Mouse (Mus musculus): ENCODE results near the gene H2-Eb2.
A peak's percentile ranks its signal among the peaks of the same experiment; 100 is the strongest.

Gene H2-Eb2

DNA sequence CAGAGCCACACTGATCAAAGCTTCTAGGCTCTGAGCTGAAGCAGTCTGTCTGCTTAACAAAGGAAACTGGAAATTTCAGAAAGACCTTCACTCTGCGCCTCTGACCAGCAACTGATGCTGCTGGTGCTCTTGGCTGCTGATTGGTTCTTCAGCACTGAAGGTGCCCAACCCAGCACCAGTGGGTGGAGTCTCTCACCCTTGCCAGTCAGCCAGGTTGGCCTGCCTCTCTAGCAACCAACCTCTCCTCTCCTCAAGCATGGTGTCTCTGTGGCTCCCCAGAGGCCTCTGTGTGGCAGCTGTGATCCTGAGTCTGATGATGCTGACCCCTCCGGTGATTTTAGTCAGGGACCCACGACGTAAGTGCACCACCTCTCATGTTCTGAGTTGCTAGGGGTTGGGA, at the start of gene H2-Eb2:
Gene H2-Eb2, plus strand, starts transcription at position 230 of the 400 bp plus-strand sequence.
- no peak for DNase-seq

DNA sequence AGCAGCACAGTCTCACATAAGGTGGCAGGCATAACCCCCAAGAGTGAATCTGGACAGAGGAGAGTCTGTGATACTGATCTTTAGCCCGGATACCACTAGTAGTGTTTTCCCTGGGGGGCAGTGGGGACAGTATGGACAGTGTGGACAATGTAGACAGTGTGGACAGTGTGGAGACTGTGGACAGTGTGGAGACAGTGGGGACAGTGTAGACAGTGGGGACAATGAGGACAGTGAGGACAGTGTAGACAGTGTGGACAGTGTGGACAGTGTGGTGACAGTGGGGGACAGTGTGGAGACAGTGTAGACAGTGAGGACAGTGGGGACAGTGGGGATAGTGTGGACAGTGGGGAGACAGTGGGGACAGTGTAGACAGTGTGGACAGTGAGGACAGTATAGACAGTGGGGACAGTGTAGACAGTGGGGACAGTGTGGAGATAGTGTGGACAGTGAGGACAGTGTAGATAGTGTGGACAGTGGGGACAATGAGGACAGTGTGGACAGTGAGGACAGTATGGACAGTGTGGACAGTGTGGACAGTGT, 44.9 kb upstream of the H2-Eb2 start:
- no peak for DNase-seq

DNA sequence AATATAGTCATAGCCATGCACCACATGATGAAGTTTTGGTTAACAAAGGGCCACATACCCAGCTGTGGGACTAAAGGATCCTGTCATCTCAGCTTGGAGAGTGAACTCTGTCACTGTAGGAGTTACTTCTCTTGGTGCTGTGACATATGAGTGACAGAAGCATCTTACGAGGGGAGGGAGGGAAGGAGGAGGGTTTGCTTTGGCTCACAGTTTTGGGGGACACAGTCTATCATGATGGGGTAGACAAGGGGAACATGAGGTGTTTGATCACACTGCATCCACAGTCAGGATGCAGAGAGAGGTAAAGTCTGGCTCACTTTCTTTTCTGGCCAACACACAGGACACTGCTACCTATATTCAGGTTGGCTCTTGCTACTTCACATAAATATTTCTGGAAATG, 43.6 kb upstream of the H2-Eb2 start:
- no peak for DNase-seq

DNA sequence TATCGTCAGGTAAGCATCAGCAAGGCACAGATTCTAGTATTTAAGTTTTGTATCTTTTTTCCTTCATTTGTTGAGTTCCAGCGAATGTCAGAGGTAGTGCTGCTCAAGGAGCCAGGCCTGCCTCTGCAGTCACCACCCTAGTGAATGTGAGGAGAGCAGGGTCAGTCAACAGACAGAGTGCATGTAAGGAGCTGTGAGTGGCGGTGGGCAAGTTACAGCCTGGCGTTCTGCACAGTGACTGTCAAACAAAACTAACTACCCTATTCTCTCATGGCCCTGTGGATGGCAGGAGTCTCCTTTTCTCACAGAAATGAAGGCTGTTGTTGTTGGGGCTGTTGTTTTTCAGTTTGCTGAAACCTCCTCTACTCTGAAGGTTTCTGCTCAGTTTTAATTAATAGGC, 40.1 kb upstream of the H2-Eb2 start:
- DNase-seq: no peak

DNA sequence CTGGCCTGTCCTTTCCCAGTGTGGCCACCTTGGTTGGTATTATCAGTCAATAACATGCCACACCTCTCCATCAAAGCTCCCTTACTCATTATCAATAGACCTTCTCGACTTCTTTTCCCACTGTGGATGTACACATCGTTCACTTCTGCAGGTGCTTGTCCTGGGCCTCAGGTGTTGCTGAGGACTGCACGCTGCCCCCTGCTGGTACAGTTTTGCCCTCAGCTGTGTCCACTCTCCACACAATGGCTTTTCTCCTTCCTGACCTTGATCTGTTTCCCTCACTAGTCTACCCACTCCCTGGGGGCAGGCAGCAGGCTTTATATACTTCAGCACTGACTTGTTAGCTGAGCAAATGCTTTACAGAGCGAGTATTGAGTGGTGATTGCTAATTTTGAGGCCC, 39.6 kb upstream of the H2-Eb2 start:
- no peak for DNase-seq

DNA sequence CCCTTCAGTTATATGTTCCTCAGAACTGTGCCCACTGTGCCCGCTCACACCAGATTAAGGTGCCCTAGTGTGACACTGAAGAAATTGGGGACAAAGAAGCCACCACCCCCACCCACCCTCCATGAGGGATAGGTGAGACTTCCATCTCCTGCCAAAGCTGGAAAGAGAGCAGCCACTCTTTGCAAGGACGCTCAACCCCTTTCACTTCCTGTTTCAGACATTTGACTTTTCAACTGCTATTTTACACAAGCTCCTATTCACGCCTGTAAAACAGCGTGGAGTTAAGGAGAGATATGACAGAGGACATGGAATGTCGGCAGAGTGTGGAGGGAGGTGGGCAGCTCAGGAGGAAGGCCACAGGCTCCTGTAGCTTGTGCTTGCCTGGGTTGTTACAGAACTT, 39.0 kb upstream of the H2-Eb2 start:
- DNase-seq: no peak

DNA sequence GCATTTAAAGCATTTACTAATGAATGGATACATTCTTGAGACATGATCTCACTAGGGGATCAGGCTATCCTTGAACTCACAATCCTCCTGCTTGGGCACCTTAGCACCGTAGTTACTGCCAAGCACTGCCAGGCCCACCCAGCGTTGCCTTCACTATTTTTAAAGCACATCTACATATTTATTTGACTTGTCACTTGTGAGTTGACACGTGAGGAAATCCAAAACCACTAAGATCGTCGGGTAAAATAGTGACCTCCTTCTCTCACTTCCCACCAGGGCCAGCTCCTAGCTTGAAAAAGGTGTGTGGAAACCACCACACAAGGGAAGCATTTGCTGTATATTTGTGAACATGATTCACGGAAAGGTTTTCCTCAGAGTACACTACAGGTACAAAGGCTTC, 38.5 kb upstream of the H2-Eb2 start:
- no peak for DNase-seq

DNA sequence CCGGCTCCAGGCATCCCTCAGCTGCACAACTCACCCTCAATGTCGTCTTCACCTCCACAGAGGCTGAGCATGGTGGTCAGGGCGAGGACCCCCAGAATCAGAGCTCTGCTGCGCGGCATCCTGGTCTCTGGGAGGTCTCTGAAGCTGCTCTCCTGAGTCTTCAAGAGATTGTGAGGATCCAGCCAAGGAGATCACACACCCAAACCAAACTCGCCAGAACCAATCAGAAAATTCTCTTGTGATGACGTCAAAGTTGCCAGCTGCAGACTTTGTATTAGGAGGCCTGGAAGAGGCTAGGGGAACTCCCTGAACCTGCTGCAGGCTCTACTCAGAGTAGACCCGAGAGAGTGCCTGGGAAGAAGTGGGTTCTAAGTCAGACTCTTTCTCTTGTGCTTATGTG, 37.8 kb upstream of the H2-Eb2 start, which contains the start of gene H2-Aa:
Gene H2-Aa, minus strand, starts transcription at position 176 of the 400 bp plus-strand sequence.
- DNase-seq: peak; percentile 37

DNA sequence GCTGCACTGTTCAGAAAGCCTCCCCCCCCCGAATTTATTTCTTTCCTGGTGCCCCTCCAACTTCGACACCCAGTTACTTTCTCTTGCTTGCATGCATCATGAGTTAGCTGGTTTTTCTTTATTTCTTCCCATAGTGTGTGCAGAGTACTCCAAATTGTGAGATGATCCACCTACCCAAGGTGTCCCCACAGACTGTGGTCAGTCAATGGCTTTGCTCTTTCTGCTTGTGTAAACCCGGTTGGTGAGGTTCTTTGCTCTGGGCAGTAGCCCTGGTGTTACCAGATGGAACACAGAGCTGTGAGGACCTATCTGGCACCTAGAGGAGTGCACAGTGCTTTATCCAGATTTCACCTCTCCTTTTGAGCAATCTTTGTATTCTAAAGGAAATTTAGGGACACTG, 37.3 kb upstream of the H2-Eb2 start:
- no peak for DNase-seq

DNA sequence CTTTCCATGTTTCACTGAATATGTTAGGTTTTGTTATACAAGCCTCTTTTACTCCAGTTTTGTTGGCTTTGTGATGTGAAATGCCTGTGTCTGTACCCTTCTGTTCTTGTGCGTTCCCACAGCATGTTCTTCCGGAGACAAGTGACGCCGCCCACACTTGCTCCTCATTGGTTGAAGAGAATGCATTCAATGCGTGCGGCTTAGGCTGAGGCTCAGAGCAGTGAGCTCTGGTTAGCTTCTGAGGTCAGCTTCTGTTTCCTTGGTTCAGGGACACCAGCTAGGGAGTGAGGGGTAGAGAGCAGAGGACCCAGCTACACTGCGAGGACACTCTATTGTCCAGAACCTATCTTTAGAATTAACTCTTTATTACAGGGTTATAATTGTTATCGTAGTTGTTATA, 33.9 kb upstream of the H2-Eb2 start:
- DNase-seq: peak; percentile 15

DNA sequence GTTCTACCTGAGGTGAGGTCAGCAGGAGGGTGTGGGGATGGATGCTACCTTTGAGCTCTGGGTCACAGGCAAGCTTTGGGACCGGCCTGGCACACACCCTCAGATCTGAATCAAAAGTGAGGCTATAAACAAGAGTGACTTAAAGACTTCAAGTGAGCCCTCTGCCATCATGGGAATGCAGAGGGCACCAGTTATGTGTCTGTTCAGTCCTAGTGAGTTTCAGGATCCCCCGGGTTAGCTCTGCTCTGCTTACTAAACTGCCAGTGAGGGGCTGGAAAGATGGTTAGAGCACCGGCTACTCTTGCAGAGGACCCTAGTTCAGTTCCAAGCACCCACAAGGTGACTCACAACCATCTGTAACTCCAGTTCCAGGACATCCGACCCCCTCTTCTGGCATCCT, 32.9 kb upstream of the H2-Eb2 start:
- DNase-seq: no peak

DNA sequence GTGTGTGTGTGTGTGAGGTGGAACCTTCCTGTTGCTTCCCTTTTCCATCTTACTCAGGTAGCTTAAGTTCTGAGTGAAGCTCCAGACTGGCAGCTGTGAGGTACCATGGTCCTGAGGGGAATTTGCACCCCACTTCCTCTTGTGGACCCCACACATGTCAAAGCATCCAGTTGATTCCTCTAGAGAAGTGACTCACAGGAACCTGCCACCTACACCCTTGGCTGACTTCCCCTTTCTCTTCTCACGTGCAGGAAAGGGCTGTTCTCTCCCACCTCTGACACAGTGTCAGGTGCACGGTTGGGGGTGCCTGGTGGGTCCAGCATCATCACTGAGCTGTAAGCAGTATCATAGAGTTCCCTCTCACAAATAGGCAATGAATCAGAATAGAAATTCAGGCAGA, 31.9 kb upstream of the H2-Eb2 start:
- DNase-seq: no peak

DNA sequence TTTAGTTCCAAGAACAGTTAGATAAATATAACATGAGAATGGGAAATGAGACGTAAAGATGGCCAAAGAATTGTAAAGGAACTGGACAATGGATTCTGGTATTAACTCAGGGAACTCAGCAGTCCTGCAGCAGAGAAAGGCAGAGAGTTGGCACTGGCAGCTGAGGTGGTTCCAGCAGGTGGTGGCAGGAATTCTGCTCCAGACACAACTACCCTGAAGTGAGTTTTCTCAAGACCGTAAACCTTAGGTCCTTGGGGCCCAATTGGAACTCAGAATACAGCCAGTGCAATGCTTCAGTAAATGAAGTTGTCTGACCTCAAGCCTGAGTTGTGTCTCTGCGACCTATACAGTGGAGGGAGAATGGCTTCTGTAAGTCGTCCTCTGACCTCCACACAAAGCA, 31.2 kb upstream of the H2-Eb2 start:
- DNase-seq: no peak

DNA sequence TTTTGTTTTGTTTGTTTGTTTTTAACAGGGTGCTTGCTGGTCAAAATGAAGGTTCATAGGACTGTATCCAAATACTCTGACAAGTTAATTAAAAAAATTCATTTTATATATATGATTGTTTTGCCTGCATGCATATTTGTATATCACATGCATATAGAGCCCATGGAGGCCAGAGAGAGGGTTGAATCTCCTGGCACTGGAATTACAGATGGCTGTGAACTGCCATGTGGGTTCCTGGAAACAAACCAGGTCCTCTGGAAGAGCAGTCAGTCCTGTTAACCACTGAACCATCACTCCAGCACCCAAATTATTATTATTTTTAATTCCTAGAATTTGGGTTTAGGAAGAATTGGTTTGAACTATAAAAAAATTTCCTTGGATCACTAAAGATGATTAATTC, 30.2 kb upstream of the H2-Eb2 start:
- no peak for DNase-seq

DNA sequence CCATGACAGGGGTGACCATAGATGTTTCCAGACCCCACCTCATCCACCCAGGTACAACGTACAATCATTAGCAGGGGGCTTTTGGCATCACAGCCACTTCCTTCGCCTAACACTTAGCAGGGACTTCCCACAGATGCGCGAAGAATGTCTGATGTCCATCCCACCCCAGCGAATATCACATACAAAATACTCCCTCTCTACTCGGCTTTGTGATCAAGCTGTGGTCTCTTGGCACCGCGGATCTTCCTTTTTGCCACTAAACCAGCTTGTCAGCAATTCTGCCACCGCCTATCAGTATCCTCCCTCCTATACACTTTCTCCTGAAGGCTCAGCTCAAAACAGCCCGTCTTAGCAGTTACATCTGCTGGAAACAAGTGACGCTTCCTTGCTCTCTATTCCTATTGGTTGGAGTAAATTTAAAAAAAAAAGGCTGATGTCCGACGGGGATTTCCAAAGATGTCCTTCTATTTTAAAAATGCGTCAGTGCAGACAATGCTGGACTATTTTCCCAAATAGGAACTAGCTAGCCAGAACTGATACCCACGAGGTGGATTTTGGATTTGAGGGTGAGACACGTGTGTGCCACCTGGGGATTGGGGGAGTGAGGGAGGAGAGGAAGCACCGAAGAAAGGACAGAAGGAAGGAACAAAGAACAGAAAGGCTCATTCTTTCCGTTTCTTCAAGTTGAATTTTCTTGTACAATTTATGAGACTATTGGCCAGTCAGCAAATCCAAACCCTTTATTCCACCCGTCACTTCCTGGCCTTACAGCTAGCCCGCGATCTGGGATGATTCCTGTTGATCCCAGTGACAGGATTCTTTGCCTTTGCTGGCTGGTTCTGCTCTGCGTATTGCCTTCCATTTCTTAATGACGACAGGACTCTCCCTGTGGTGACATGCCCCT, 29.3 kb upstream of the H2-Eb2 start:
- DNase-seq: no peak

DNA sequence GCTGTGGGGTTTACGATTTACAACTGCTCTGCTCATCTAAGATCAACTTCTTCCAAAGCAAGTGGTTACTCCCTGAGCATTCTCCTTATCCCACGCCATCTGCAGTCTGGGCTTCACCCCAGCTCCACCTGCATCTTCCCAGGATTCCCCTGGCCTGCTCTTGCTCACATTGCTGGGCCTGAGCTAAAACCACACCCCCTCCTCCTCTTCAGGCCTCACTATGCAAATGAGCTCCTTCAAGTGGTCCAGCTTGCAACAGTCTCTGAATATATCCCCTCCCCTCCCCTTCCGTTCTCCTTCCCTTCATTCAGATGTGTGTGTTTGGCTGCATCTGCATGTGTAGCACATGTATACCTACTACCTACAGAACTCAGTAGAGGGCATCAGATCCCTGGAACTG, 26.1 kb upstream of the H2-Eb2 start:
- DNase-seq: no peak

DNA sequence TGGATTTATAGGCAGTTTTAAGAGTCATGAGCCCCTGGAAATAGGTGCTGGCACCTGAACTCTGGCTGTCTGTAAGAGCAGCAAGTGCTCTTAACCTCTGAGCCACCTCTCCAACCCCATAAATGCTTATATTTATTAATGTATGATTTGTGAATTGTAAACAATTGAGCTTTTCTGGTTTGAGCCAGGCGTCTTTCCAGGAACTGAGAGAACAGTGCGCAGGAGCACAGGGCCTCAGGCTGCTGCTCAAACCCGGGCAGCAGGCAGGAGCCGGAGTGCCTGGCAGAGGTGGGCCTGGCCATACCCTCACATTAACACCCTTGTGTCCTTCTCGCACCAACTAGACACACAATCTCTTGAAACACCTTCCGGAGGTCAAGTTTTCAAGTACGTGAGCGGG, 25.4 kb upstream of the H2-Eb2 start:
- DNase-seq: no peak

DNA sequence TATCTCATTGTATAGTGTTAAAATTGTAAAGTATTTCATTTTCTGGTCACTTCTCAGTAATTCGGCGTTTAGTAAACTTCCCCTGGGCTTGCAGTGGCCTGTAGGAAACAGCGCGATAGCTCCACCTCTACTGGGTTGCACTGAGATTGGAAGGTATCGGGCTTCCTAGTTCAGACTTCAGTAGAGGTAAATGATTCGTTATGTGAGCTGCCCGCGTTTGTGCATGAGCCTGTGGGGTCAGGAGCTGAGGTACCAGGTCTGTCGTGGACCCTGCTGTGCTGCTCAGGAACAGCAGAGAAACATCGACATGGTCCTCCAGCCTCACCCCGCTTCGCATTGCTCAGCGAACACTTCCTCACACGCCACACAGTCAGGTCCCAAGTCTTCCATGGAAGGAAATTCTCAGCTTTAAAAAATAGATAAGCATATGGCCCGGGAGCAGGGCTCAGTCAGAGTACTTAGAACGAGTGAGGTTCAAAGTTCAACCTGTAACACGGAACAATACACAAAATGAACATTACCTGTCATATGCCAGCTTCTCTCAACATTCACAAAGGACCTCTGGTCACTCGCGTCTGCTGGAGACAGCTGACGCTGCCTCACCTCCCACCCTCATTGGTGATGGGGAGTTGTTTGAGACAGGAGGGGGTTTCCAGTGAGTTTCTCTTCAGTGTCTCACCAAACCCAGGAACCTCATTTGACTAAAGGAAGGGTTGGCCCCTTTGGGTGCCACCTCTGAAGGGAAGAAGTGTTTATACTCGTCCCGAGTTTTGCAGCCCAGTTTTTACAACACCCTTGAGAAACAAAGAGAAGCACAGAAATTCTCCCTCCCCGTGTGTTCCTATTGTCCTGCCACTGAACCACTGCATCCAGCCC, 24.5 kb upstream of the H2-Eb2 start:
- DNase-seq: no peak

DNA sequence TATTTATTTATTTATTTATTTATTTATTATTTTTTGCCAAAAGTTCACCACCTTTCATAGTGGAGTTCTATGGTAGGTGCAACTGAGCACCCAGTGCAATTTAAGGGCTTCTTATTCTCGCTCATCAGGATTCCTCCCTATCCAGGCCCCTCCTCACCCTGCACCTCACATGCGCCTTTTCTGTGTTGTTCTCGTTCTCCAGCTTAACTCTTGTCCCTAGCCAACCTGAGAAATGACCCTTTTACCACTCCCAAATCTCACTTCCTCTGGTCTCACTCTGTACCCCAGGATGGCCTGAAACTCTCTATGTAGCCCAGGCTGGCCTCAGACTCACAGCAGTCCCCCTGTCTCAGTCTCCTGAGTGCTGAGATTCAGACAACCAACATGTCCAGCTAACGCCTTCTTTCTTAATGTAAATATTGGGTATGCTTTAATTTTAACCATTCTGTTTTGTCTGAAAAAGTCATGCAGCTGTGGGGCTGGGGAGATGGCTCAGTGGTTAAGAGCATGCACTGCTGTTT, 23.7 kb upstream of the H2-Eb2 start:
- no peak for DNase-seq

DNA sequence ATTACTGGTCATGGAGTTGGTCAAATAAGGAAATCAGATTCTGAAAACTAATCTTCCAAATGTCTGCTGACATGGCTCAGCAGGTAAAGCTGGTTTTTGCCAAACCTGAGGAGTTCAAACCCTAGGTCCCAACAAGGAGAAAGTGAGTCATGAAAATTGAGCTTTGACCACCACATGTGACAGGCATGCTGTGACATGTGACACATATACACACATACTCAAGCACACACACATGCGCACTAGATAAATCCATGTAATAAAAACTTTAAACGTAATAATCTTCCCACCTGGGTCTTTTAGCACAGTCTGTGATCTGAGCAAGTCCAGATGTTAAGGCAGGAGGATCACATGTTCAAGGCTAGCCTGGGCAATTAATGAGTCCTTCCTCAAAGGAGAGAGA, 21.7 kb upstream of the H2-Eb2 start:
- no peak for DNase-seq

DNA sequence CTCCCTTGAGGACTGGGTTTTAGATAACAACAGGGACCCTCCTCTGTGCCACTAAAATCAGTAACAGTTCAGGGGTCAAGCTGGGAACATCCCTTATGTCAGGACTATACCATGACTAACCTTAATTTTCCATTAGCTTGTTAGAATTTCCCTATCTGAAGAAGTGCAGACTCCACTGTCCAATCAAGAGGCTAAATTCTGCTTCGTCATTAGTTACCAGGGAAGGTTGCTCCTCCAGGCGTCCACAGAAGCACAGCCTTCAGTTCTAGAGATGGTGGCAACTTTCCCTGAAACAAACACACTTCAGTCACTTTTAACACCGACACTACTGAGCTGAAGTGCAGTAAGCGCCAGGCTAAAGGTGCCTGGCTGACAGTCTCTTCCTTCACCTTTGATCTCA, 20.7 kb upstream of the H2-Eb2 start:
- no peak for DNase-seq

DNA sequence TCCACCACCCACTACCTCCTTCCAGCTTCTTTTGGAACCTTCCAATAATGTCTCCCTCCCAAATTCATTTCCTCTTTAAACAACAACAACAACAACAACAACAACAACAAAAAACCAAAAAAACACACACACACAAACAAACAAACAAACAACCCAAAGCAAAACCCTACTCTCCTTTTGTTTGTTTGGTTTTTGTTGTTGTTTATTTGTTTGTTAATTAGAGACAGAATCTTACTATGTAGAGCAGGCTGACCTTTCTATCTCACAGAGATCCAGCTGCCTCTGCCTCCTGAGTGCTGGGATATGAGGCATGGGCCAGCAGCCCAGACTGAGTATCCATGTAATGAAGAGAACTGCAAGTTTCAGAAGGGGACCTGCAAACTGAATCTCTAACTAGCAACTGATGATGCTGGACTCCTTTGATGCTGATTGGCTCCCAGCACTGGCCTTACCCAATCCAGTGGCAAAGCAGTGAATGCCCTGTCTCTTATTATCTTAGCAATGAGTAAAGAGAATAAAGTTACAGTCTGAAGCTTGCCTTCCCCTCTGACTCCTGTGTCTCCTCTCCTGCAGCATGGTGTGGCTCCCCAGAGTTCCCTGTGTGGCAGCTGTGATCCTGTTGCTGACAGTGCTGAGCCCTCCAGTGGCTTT, 20.0 kb upstream of the H2-Eb2 start, which contains the start of gene H2-Eb1:
Gene H2-Eb1, plus strand, starts transcription at position 488 of the 651 bp plus-strand sequence.
- peak; percentile 53 for DNase-seq

DNA sequence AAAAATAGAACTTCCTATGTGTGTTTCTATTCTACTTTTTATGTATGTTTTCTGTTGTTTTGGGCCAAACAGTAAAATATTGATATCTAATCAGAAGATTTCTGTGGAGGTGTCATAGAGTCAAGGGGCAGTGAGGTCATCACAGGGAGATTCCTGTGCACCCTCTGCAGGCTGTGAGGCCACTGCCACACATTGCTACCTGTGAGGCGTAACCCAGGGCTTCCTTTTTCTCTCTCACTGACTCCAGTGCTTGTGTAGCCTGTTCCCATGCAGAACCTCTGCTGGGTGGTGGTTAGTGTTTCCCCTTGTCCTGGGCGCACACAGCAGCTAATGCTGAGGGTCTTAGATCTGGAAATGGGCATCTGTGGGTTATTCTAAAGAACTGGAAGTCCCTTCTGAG, 19.1 kb upstream of the H2-Eb2 start:
- DNase-seq: no peak
